Mouse (Mus musculus) CH12.LX (cell line): ENCODE data around the gene Lcor. TPM values are rescaled to one million over a fixed set of nuclear protein-coding genes. Genes with fewer than 3 reads are reported as not detected.
A peak's percentile ranks its signal among the peaks of the same experiment; 100 is the strongest.

ENCODE experiments used
- DNase-seq: peaks from one replicate; pipeline ENCODE4 v3.0.0-alpha.2; 2013; ENCODE audit errors: extremely low read depth
- H3K27ac ChIP-seq: 2 replicates; pipeline ENCODE4 v1.5.1; 2012; ENCODE audit warnings: low read depth, mild to moderate bottlenecking, control low read depth, moderate library complexity; ENCODE audit not compliant: insufficient read depth
- H3K27me3 ChIP-seq: replicated peaks from 2 replicates; pipeline ENCODE3; 2012; ENCODE audit warnings: inconsistent platforms
- H3K36me3 ChIP-seq, 2 experiments: replicated peaks in 1 of 2; 2 replicates each; pipeline versions ENCODE3 to v1.6.1; 2012; ENCODE audit warnings: inconsistent platforms in 1 of 2, low read length in 1 of 2, mild to moderate bottlenecking in 1 of 2, mixed read lengths in 1 of 2, moderate library complexity in 1 of 2; ENCODE audit not compliant: control insufficient read depth in 1 of 2, insufficient read depth in 1 of 2
- H3K4me1 ChIP-seq, 2 experiments: 2 replicates each; pipeline ENCODE4 v1.6.1; 2012; ENCODE audit warnings: inconsistent platforms in 1 of 2, moderate library complexity in 1 of 2; ENCODE audit not compliant: insufficient read depth in 2 of 2, control insufficient read depth in 1 of 2
- H3K4me2 ChIP-seq: 2 replicates; pipeline ENCODE4 v1.6.1; 2012; ENCODE audit warnings: low read depth, mild to moderate bottlenecking, control low read depth; ENCODE audit not compliant: poor library complexity, insufficient read depth, severe bottlenecking
- H3K4me3 ChIP-seq, 3 experiments: fragments of 150-350 bp in 1 of 3; sonication (generic) in 1 of 3; replicated peaks in 1 of 3; 2 replicates each; pipeline versions ENCODE3 to v1.5.1; 2011 to 2012; ENCODE audit warnings: low read depth in 2 of 3, low read length in 2 of 3, mild to moderate bottlenecking in 2 of 3, moderate library complexity in 2 of 3, control low read depth in 1 of 3, improper control_type of control experiment in 1 of 3, inconsistent platforms in 1 of 3, mixed read lengths in 1 of 3; ENCODE audit not compliant: poor library complexity in 1 of 3
- H3K79me2 ChIP-seq: replicated peaks from 2 replicates; pipeline ENCODE4 v1.6.1; 2012; ENCODE audit warnings: mild to moderate bottlenecking, moderate library complexity; ENCODE audit not compliant: control insufficient read depth, poor library complexity, insufficient read depth, severe bottlenecking; ENCODE audit errors: extremely low read depth
- H3K9ac ChIP-seq: 2 replicates; pipeline ENCODE4 v1.6.1; 2012; ENCODE audit warnings: low read depth, mild to moderate bottlenecking, control low read depth, moderate library complexity; ENCODE audit not compliant: insufficient read depth
- H3K9me3 ChIP-seq: replicated peaks from 2 replicates; pipeline ENCODE3; 2012; ENCODE audit warnings: low read length, inconsistent platforms, mixed read lengths
- BHLHE40 ChIP-seq: IDR thresholded peaks from 2 replicates; pipeline ENCODE4 v1.6.1; 2011; ENCODE audit warnings: mild to moderate bottlenecking, low read depth, low read length, improper control_type of control experiment
- EP300 ChIP-seq: IDR thresholded peaks from 2 replicates; pipeline ENCODE4 v1.6.1; 2011; ENCODE audit warnings: low read length, improper control_type of control experiment
- GABPA ChIP-seq: IDR thresholded peaks from 2 replicates; pipeline ENCODE4 v1.6.1; 2012; ENCODE audit warnings: low read depth, low read length, improper control_type of control experiment, inconsistent platforms; ENCODE audit not compliant: insufficient replicate concordance
- HCFC1 ChIP-seq: IDR thresholded peaks from 2 replicates; pipeline ENCODE4 v1.6.1; 2012; ENCODE audit warnings: low read depth, mild to moderate bottlenecking, inconsistent platforms, low read length, improper control_type of control experiment
- JUND ChIP-seq: conservative IDR thresholded peaks from 2 replicates; pipeline ENCODE4 v1.6.1; 2011; ENCODE audit warnings: low read depth, low read length, improper control_type of control experiment
- MAFK ChIP-seq: IDR thresholded peaks from 2 replicates; pipeline ENCODE4 v1.6.1; 2011; ENCODE audit warnings: low read length, improper control_type of control experiment; ENCODE audit not compliant: insufficient replicate concordance
- MAZ ChIP-seq: IDR thresholded peaks from 2 replicates; pipeline ENCODE4 v1.6.1; 2012; ENCODE audit warnings: low read depth, mild to moderate bottlenecking, inconsistent platforms, low read length, improper control_type of control experiment, moderate library complexity
- MYC ChIP-seq: IDR thresholded peaks from 2 replicates; pipeline ENCODE4 v1.6.1; 2011; ENCODE audit warnings: low read depth, mild to moderate bottlenecking, improper control_type of control experiment, low read length
- RCOR1 ChIP-seq: conservative IDR thresholded peaks from 2 replicates; pipeline ENCODE4 v1.6.1; 2012; ENCODE audit warnings: low read depth, mild to moderate bottlenecking, inconsistent platforms, low read length, improper control_type of control experiment
- SMC3 ChIP-seq: IDR thresholded peaks from 2 replicates; pipeline ENCODE4 v1.6.1; 2011; ENCODE audit warnings: low read depth, low read length, improper control_type of control experiment
- ZC3H11A ChIP-seq: IDR thresholded peaks from 2 replicates; pipeline ENCODE4 v1.6.1; 2012; ENCODE audit warnings: low read depth, mild to moderate bottlenecking, inconsistent platforms, low read length, improper control_type of control experiment
- ZKSCAN1 ChIP-seq: IDR thresholded peaks from 2 replicates; pipeline ENCODE4 v1.6.1; 2012; ENCODE audit warnings: low read depth, inconsistent platforms, low read length, improper control_type of control experiment, borderline replicate concordance
- ZNF384 ChIP-seq: IDR thresholded peaks from 2 replicates; pipeline ENCODE4 v1.6.1; 2012; ENCODE audit warnings: low read depth, low read length, improper control_type of control experiment, inconsistent platforms
- dilution Hi-C: fragments of 300-500 bp; cut with MboI; formaldehyde crosslinking; loops from 2 replicates; pipeline ENCODE4 v1.14.3; 2020; ENCODE audit warnings: low sequenced_read_pairs; ENCODE audit not compliant: extremely low pct_unique_long_range_greater_than_20kb, extremely low pct_ligation_motif_present
- in situ Hi-C: fragments of 300-500 bp; cut with MboI; formaldehyde crosslinking; loops from 3 replicates; pipeline ENCODE4 v1.14.3; 2019; ENCODE audit warnings: low sequenced_read_pairs, low pct_ligation_motif_present, low pct_unique_long_range_greater_than_20kb, mixed read lengths
- polyA plus RNA-seq: library from polyadenylated mRNA; unstranded; fragments of >175 nt; gene quantifications from 2 replicates; pipeline ENCODE4 v1.2.1, GENCODE M21; 2012; ENCODE audit warnings: low read depth; ENCODE audit not compliant: insufficient read length
- total RNA-seq, 2 experiments: library from RNA; depleted of rRNA; stranded (reverse); fragments of 300-350 nt in 1 of 2; fragments of >200 nt in 1 of 2; gene quantifications; 2 replicates each; pipeline ENCODE4 v1.2.3; 2012 to 2014

Lcor gene
- total and polyA plus RNA-seq, 3 experiments: 2.9 to 4.8 (median 3.4) TPM

GRCm38 (mm10) chr19:41523798-41524563 lies 41.5 kb downstream of the Lcor start:
- H3K4me2 ChIP-seq: no peak overlapping the region
- no peaks in the 10 kb centered on the region for H3K27me3 ChIP-seq
- peaks cover 34% of the 10 kb centered on the region for H3K79me2 ChIP-seq
- peaks cover 0 to 5% of the 10 kb centered on the region in 2 experiments for H3K36me3 ChIP-seq
- no peaks in the 10 kb centered on the region for H3K9me3 ChIP-seq
- H3K27ac ChIP-seq: no peak overlapping the region
- in situ Hi-C loops: no loop called here
- no peak overlapping the region for H3K9ac ChIP-seq
- dilution Hi-C loops: no loop called here
- H3K4me3 ChIP-seq: no peak overlapping the region
- no peak for DNase-seq
- peaks cover 0 to 38% of the 10 kb centered on the region in 2 experiments; a peak in 1 of 4 replicates for H3K4me1 ChIP-seq
- TF ChIP-seq ZKSCAN1: no peak
- no peak for TF ChIP-seq GABPA
- no peak for TF ChIP-seq MYC
- no peak for TF ChIP-seq MAFK
- TF ChIP-seq MAZ: no peak
- TF ChIP-seq ZC3H11A: no peak
- TF ChIP-seq JUND: no peak
- TF ChIP-seq, all 38 proteins: peak for 0

- Histone ChIP-seq H3K4me3 (no peak overlapping the region), H3K4me1 (peaks cover 0 to 30% of the 10 kb centered on the region in 2 experiments; a peak in 1 of 4 replicates), H3K27me3 (no peaks in the 10 kb centered on the region), H3K4me2 (no peak overlapping the region), H3K36me3 (peaks cover 3 to 14% of the 10 kb centered on the region in 2 experiments), H3K9me3 (no peaks in the 10 kb centered on the region), H3K27ac (no peak overlapping the region), H3K9ac (no peak overlapping the region), H3K79me2 (peaks cover 12% of the 10 kb centered on the region)
- TF ChIP-seq EP300 (no peak), HCFC1 (no peak), SMC3 (no peak), RCOR1 (no peak), BHLHE40 (no peak)
- in situ Hi-C loops (no loop called here), dilution Hi-C loops (no loop called here)
- DNase-seq: no peak
Observed at GRCm38 (mm10) chr19:41529169-41529568, 46.7 kb downstream of the Lcor start.

GRCm38 (mm10) chr19:41534021-41534420 lies 51.6 kb downstream of the Lcor start:
- in situ Hi-C loops (no loop called here), dilution Hi-C loops (no loop called here)
- Histone ChIP-seq H3K36me3 (peaks cover 3 to 23% of the 10 kb centered on the region in 2 experiments), H3K27me3 (no peaks in the 10 kb centered on the region), H3K9me3 (no peaks in the 10 kb centered on the region), H3K27ac (no peak overlapping the region), H3K4me3 (no peak overlapping the region), H3K9ac (no peak overlapping the region), H3K4me2 (no peak overlapping the region), H3K79me2 (peaks cover 9% of the 10 kb centered on the region; the same call in 1 of the 2 replicates), H3K4me1 (peaks cover 0 to 25% of the 10 kb centered on the region in 2 experiments; a peak in 1 of 4 replicates)
- no peak for DNase-seq
- TF ChIP-seq ZNF384 (peak; percentile 70), BHLHE40 (no peak)
